Comparison of ENCODE assay signal across 26 mouse cellular contexts in genomic region chr7:44249248-44249647, GRCm38 (mm10). TPM values are rescaled to one million over a fixed set of nuclear protein-coding genes. Genes with fewer than 3 reads are reported as not detected.
"Had no signal": no experiment of that assay in that cellular context is flagged by ENCODE, and none has a peak within 500 bp of the region (broad histone marks: within the 10 kb centered on the region; RNA-seq: fewer than 3 reads in every experiment).

No protein-coding gene starts in this region.

- ATAC-seq: intestine, postnatal 0 days; midbrain, embryonic 16.5 days had no signal

- H3K4me2 ChIP-seq: lung, embryonic 15.5 days; neural tube, embryonic 13.5 days had no signal

- DNase-seq: kidney, adult 2 months; kidney, postnatal 25 days; layer of hippocampus, postnatal 36 days; lung, adult 18-20 months; lung, postnatal 10 days; lung, postnatal 36 days; thymus, postnatal 25 days had no signal

- H3K27me3 ChIP-seq: lung, embryonic 15.5 days; megakaryocyte, embryonic 14.5 days; neural tube, embryonic 13.5 days had no signal

- H3K9me3 ChIP-seq: lung, embryonic 15.5 days; neural tube, embryonic 13.5 days had no signal

- H3K9ac ChIP-seq: liver, embryonic 14.5 days; lung, embryonic 15.5 days; neural tube, embryonic 13.5 days had no signal

- H3K27ac ChIP-seq: kidney, postnatal 0 days; layer of hippocampus, adult 2 months; left cerebral cortex, adult 2 months; liver, embryonic 14.5 days; lung, embryonic 15.5 days; neural tube, embryonic 13.5 days had no signal

- H3K4me3 ChIP-seq: layer of hippocampus, adult 2 months; left cerebral cortex, adult 2 months; lung, embryonic 15.5 days; megakaryocyte, embryonic 14.5 days; myocyte; neural tube, embryonic 13.5 days had no signal

RNA-seq across cellular contexts. Expression of gene Acp4, which starts 7.9 kb away (rescaled TPM):
- polyA plus RNA-seq: intestine, embryonic 14.5 days; intestine, postnatal 0 days; kidney, adult 2 months; kidney, embryonic 14.5 days; kidney, postnatal 0 days; large intestine, adult 2 months; liver, embryonic 14.5 days; lung, embryonic 15.5 days; midbrain, embryonic 16.5 days; neural tube, embryonic 13.5 days; small intestine, adult 2 months; spleen, adult 2 months had no signal

RNA-seq across cellular contexts. Expression of gene Gm15517, which starts 12.0 kb away (rescaled TPM):
- polyA plus RNA-seq: intestine, embryonic 14.5 days; intestine, postnatal 0 days; kidney, adult 2 months; kidney, embryonic 14.5 days; kidney, postnatal 0 days; large intestine, adult 2 months; limb, embryonic 11.5 days; limb, embryonic 14.5 days; liver, embryonic 14.5 days; lung, embryonic 15.5 days; midbrain, embryonic 16.5 days; myocyte; neural tube, embryonic 13.5 days; small intestine, adult 2 months; spleen, adult 2 months; stomach, embryonic 16.5 days; thymus, postnatal 0 days had no signal

RNA-seq across cellular contexts. Expression of gene Gm36864, which starts 13.3 kb away (rescaled TPM):
- polyA plus RNA-seq: intestine, embryonic 14.5 days; intestine, postnatal 0 days; kidney, embryonic 14.5 days; kidney, postnatal 0 days; limb, embryonic 11.5 days; limb, embryonic 14.5 days; liver, embryonic 14.5 days; lung, embryonic 15.5 days; midbrain, embryonic 16.5 days; myocyte; neural tube, embryonic 13.5 days; small intestine, adult 2 months; spleen, adult 2 months; thymus, postnatal 0 days had no signal
